Comparison of ENCODE assay signal across 8 mouse cellular contexts in the genomic region with DNA sequence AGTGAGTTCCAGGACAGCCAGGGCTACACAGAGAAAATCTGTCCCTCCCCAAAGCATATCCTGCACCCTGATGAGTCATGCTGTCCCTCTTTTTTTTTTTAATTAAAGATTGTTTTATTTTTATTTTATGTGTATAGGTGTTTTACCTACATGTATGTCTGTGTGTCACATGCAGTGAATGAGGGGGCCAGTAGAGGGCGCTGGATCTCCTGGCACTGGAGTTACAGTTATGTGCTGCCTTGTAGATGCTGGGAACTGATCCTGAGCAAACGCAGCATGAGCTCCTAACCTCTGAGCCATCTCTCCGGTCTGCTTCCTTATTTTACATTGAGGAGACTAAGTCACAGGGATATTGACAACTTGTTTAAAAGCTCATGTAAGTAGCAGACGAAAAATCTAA. TPM values are rescaled to one million over a fixed set of nuclear protein-coding genes. Genes with fewer than 3 reads are reported as not detected.
DNase-seq lines count a peak whose midpoint lies in the region; ATAC-seq lines count a peak whose summit lies in the region.

No protein-coding gene starts in this region.

- H3K36me3 ChIP-seq in neural tube, embryonic 15.5 days, result no peaks in the 10 kb centered on the region

- peaks cover 8% of the 10 kb centered on the region; the same call in 1 of the 2 replicates for H3K27me3 ChIP-seq in neural tube, embryonic 15.5 days (replicated peaks)

- WGBS in neural tube, embryonic 15.5 days, result 64% methylated on average over 4 of the region's 4 CpGs

- ATAC-seq in neural tube, embryonic 15.5 days (ENCODE audit: low FRiP score), result no peak

- H3K9me3 ChIP-seq in neural tube, embryonic 15.5 days (replicated peaks), result no peaks in the 10 kb centered on the region

- no peak overlapping the region for H3K9ac ChIP-seq in neural tube, embryonic 15.5 days (replicated peaks)

- H3K27ac ChIP-seq in neural tube, embryonic 15.5 days (replicated peaks), result no peak overlapping the region

- no peak overlapping the region for H3K4me2 ChIP-seq in neural tube, embryonic 15.5 days

- DNase-seq in embryo, embryonic 10.5 days (ENCODE audit: low spot score), result peak; percentile 41
- no peak for DNase-seq in embryo, embryonic 11 days
- peak; percentile 36 for DNase-seq in neural tube, embryonic 10.5 days (ENCODE audit: extremely low spot score, low spot score)
- peak; percentile 55 to 68 for DNase-seq in kidney, postnatal 4 days
- DNase-seq in thymus, postnatal 14 days, result peak; percentile 80
- DNase-seq in urinary bladder, postnatal 25 days (ENCODE audit: low spot score), result no peak
- DNase-seq in adrenal gland, adult 18-20 months (ENCODE audit: low spot score in 2 of 2), result no peak

- no peak overlapping the region for H3K4me3 ChIP-seq in neural tube, embryonic 15.5 days (replicated peaks)

- peaks cover 29% of the 10 kb centered on the region for H3K4me1 ChIP-seq in neural tube, embryonic 15.5 days

RNA-seq across cellular contexts. Expression of a gene that starts 1.9 kb away (rescaled TPM):
- 2.1 and 3.2 TPM in 2 replicates for polyA plus RNA-seq in neural tube, embryonic 15.5 days (2015; fragmentation: Nextera tagmentation; extraction: Ambion mirVana)
- 1 to 10 TPM; 3.6 to 6.0 TPM for total RNA-seq in adrenal gland, adult 18-20 months (2021)

RNA-seq across cellular contexts. Expression of a gene that starts 5.2 kb away (rescaled TPM):
- polyA plus RNA-seq in neural tube, embryonic 15.5 days (2015; fragmentation: Nextera tagmentation; extraction: Ambion mirVana), result not detected in 2 replicates
- total RNA-seq in adrenal gland, adult 18-20 months (2021), result not detected

RNA-seq across cellular contexts. Expression of a gene that starts 12.3 kb away (rescaled TPM):
- polyA plus RNA-seq in neural tube, embryonic 15.5 days (2015; fragmentation: Nextera tagmentation; extraction: Ambion mirVana), result 0.40 and 16.3 TPM in 2 replicates
- 1 to 10 TPM in 1 of 2 experiments, under 1 TPM in 1; 0.43 to 1.5 TPM for total RNA-seq in adrenal gland, adult 18-20 months (2021)

RNA-seq across cellular contexts. Expression of a gene that starts 17.7 kb away (rescaled TPM):
- 6.3 and 6.5 TPM in 2 replicates for polyA plus RNA-seq in neural tube, embryonic 15.5 days (2015; fragmentation: Nextera tagmentation; extraction: Ambion mirVana)
- under 1 TPM; 0.29 to 0.86 TPM for total RNA-seq in adrenal gland, adult 18-20 months (2021)

RNA-seq across cellular contexts. Expression of a gene that starts 17.8 kb away (rescaled TPM):
- 15.7 and 17.0 TPM in 2 replicates for polyA plus RNA-seq in neural tube, embryonic 15.5 days (2015; fragmentation: Nextera tagmentation; extraction: Ambion mirVana)
- 10 to 100 TPM; 48.5 to 53.9 TPM for total RNA-seq in adrenal gland, adult 18-20 months (2021)

Comparison
In these comparisons a context has a peak if more than half of its experiments do, and no peak if none do; other contexts are left out.
1. DNase-seq: peak in embryo, embryonic 10.5 days (single experiment), neural tube, embryonic 10.5 days (single experiment), kidney, postnatal 4 days (2 of 2) and thymus, postnatal 14 days (single experiment); none in embryo, embryonic 11 days (single experiment), urinary bladder, postnatal 25 days (single experiment) and adrenal gland, adult 18-20 months (0 of 2).